Mouse (Mus musculus) MEL (cell line): ENCODE measurements at regions not wholly inside any gene's neighbourhood (a gene's known extent, or its start where the extent isn't known, plus 50 kb on each side); places are given as distances from the start of the nearest gene placed in this dataset.

Experiments
- BHLHE40 ChIP-seq: IDR thresholded peaks from 2 replicates; pipeline ENCODE4 v1.6.1; 2012; ENCODE audit warnings: low read depth, mild to moderate bottlenecking, inconsistent platforms, low read length, improper control_type of control experiment, borderline replicate concordance
- CTCF ChIP-seq, 3 experiments: IDR thresholded peaks in 2 of 3; conservative IDR thresholded peaks in 1 of 3; 2 replicates each; pipeline ENCODE4 v1.5.1; 2011 to 2012; ENCODE audit warnings: low read length in 3 of 3, low read depth in 2 of 3, mild to moderate bottlenecking in 2 of 3, improper control_type of control experiment in 1 of 3, inconsistent platforms in 1 of 3, mixed read lengths in 1 of 3, moderate library complexity in 1 of 3; ENCODE audit not compliant: control insufficient read depth in 1 of 3, insufficient read depth in 1 of 3, poor library complexity in 1 of 3, severe bottlenecking in 1 of 3
- ELF1 ChIP-seq: IDR thresholded peaks from 2 replicates; pipeline ENCODE4 v1.6.1; 2014; ENCODE audit warnings: low read depth, mild to moderate bottlenecking, inconsistent platforms, low read length, improper control_type of control experiment, moderate library complexity
- GATA1 ChIP-seq: IDR thresholded peaks from 2 replicates; pipeline ENCODE4 v1.6.1; 2011; ENCODE audit warnings: low read depth, low read length, improper control_type of control experiment
- POLR2AphosphoS5 ChIP-seq: IDR thresholded peaks from 2 replicates; pipeline ENCODE4 v1.6.1; 2012; ENCODE audit warnings: low read depth, borderline replicate concordance, mild to moderate bottlenecking, inconsistent platforms, low read length, moderate library complexity, mixed read lengths
- RCOR1 ChIP-seq: IDR thresholded peaks from 2 replicates; pipeline ENCODE4 v1.6.1; 2012; ENCODE audit warnings: low read depth, mild to moderate bottlenecking, inconsistent platforms, low read length, improper control_type of control experiment
- USF2 ChIP-seq, 2 experiments: IDR thresholded peaks; 2 replicates each; pipeline ENCODE4 v1.6.1; 2011 to 2012; ENCODE audit warnings: improper control_type of control experiment in 2 of 2, low read length in 2 of 2, borderline replicate concordance in 1 of 2, inconsistent platforms in 1 of 2, low read depth in 1 of 2, mild to moderate bottlenecking in 1 of 2; ENCODE audit not compliant: insufficient read depth in 1 of 2
- ZKSCAN1 ChIP-seq: IDR thresholded peaks from 2 replicates; pipeline ENCODE4 v1.6.1; 2012; ENCODE audit warnings: low read depth, mild to moderate bottlenecking, inconsistent platforms, low read length, improper control_type of control experiment, moderate library complexity

GRCm38 (mm10) chr13:47335996-47336684, 213.7 kb downstream of the Rnf144b start:
- no peak for TF ChIP-seq RCOR1
- no peak for TF ChIP-seq ZKSCAN1
- TF ChIP-seq BHLHE40, result no peak
- TF ChIP-seq CTCF (IDR thresholded peaks at IDR 0.05 in 2 of 3, conservative IDR thresholded peaks at IDR 0.05 in 1 of 3; ENCODE audit: control insufficient read depth in 1 of 3, insufficient read depth in 1 of 3, low read depth in 2 of 3, low read length in 3 of 3, poor library complexity in 1 of 3, severe bottlenecking in 1 of 3), result no peak
- no peak for TF ChIP-seq USF2 (IDR thresholded peaks at IDR 0.05; ENCODE audit: borderline replicate concordance in 1 of 2, insufficient read depth in 1 of 2, low read depth in 1 of 2, low read length in 2 of 2)
- no peak for TF ChIP-seq ELF1
- TF ChIP-seq GATA1, result no peak
- no peak for TF ChIP-seq POLR2AphosphoS5
